Mouse (Mus musculus) Patski (cell line): ENCODE data around the gene Trpv2. TPM values are rescaled to one million over a fixed set of nuclear protein-coding genes. Genes with fewer than 3 reads are reported as not detected.

ENCODE experiments used
- ATAC-seq: fragments of 100-300 bp; one replicate; pipeline ENCODE4 v1.8.0; 2021
- CTCF ChIA-PET: fragments of 350-600 bp; sonication (Branson Sonifier 250); formaldehyde crosslinking; loops from one replicate; lab custom pipeline; 2022; ENCODE audit warnings: inconsistent platforms; lab: Charles Lee
- POLR2A ChIA-PET: fragments of 350-600 bp; sonication (Branson Sonifier 250); formaldehyde crosslinking; loops from one replicate; lab custom pipeline; 2022; ENCODE audit warnings: antibody characterized with exemption, inconsistent platforms; lab: Charles Lee
- DNase-seq: peaks from one replicate; pipeline ENCODE4 v3.0.0-alpha.2; 2011; ENCODE audit warnings: low read depth, low spot score
- H3K27me3 ChIP-seq: fragments of 371-371 bp; one replicate; pipeline ENCODE4 v1.5.1; 2021
- CTCF ChIP-seq: fragments of 100-300 bp; IDR thresholded peaks from one replicate; pipeline ENCODE4 v1.5.1; 2021
- in situ Hi-C: fragments of 300-500 bp; cut with MboI; formaldehyde crosslinking; loops from 3 replicates; pipeline ENCODE4 v1.11.1; 2018; ENCODE audit warnings: low pct_unique_long_range_greater_than_20kb, mixed read lengths
- polyA plus RNA-seq: library from polyadenylated mRNA; unstranded; gene quantifications from one replicate; pipeline ENCODE4 v1.2.3, GENCODE M21; 2021

Gene Trpv2
- polyA plus RNA-seq, 1 experiment from 2014 or later: 0.04 TPM

DNA sequence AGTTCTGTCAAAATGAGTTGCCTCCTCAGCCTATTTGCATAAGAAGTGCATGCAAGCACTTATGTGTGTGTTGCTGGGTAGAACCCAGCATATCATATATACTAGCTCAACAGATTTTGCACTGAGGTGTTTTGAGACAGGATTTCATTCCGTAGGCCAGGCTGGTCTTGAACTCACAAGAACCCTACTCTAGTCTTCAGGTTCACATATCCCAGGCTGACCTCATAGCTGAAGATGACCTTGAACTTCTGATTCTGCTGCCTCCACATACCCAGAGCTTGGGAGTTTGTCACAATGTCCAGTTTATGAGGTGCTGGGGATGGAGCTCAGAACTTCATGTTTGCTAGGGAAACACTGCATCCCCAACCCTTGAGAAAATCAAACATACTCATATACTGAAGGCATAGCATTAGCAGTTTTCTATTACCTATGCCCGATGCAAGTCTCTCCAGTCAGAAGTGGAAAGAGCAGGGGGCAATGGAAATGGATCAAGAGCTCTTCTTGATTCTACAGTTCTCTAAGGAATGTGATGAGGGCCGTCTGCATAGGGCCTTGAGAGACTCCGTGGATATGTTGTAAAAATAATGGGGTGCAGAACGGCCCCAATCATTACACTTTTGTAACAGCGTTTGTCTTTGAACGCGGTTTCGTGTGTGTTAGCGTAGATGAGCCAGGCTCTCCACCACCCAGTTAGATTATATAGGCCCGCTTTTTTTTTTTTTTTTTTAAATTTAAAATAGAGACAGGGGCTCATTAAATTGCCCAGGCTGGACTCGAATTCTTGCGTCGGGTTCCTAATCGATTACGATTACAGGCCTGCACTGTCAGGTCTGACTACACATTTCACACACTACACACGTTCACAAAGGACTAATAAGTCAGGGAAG, 27.7 kb downstream of the Trpv2 start:
- in situ Hi-C loops: no loop called here
- ChIA-PET CTCF (interaction anchor here (1.0 to 4.1 kb wide), 4 partner anchors 12 to 73 kb away, joined by 3 to 19 read pairs (median 6); no protein-coding TSS in a partner anchor), POLR2A (interaction anchor here (0.9 to 1.9 kb wide), 6 partner anchors 10 to 146 kb away, joined by 3 to 15 read pairs (median 3); partner anchors contain the start of genes Ncor1 and Ubb)
- ATAC-seq (no peak), DNase-seq (no peak)
- H3K27me3 ChIP-seq: no peaks in the 10 kb centered on the region
- TF ChIP-seq CTCF: no peak

DNA sequence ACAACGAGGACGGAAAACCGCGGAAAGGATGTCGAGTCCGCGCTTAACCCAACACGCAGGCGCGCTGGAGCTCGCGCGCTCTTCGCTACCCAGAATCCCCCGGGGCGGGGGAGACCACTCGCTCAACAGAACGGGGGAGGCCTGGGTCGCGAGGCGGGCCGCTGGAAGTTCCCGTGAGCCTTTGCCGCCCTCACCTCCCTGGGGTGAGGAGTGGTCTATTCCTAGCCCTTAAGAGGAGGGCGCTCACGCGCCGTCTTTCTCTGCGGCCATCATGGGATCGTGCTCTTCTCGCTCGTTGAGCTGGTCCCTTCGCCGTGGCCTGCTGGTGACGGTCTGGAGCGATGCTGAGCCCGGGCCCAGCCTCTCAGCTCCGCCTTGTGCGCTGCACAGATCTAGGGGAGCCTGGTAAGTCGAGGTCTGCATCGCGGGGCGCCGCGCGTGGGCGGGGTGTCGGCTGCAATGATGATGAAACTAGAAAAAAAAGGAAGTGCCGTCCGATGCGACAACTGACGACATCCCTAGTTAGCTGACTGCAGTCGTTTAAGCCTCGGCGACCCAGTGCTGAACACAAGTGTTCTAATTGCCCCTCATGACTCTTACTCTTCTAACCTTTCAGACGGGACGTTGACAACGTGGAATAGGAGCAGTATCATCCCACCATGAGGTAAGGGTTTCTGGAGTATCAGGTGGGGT, 28.5 kb downstream of the Trpv2 start:
- no peaks in the 10 kb centered on the region for H3K27me3 ChIP-seq
- in situ Hi-C loops: no loop called here
- DNase-seq (peak; percentile 76), ATAC-seq (peak; percentile 82)
- POLR2A ChIA-PET: interaction anchor here (0.5 to 2.1 kb wide), 7 partner anchors 11 to 146 kb away, joined by 3 to 15 read pairs (median 3); partner anchors contain the start of genes Ncor1 and Ubb
- TF ChIP-seq CTCF: no peak
- CTCF ChIA-PET: interaction anchor here (1.4 to 4.1 kb wide), 4 partner anchors 11 to 90 kb away, joined by 5 to 19 read pairs (median 10); no protein-coding TSS in a partner anchor

DNA sequence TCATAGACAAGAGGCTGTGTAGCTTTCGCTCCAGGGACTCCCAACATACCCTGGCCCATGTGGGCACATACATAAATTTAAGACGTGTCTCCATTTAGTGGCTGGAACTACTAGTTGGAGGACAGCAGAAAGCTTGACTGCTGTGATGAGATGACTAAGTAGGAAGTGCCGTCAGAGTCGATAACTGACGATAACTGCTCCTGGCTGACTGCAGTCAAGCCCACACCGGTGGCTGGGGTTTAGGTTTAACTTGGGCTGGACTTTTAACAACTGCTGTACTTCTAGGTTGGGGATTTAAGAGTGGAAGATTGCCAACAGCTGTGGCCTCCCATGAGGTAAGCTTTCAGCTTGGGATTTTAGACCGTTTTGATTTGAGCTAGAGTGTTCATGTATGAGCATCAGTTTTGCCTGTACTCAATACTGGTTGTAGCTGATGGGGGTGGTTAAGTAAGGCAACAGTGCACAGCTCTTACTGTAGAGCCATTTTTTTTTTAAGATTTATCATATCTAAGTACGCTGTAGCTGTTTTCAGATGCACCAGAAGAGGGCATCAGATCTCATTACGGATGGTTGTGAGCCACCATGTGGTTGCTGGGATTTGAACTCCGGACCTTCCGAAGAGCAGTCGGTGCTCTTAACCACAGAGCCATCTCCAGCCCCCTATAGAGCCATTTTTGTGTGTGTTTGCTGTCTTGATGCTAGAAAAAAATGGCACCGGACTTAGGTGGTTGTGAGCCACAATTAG, 29.2 kb downstream of the Trpv2 start:
- CTCF ChIA-PET: interaction anchor here (0.8 to 4.1 kb wide), 5 partner anchors 10 to 90 kb away, joined by 4 to 19 read pairs (median 9); no protein-coding TSS in a partner anchor
- in situ Hi-C loops: no loop called here
- H3K27me3 ChIP-seq: no peaks in the 10 kb centered on the region
- POLR2A ChIA-PET: interaction anchor here (0.5 to 2.1 kb wide), 9 partner anchors 11 to 216 kb away, joined by 3 to 15 read pairs (median 3); partner anchors contain the start of genes Ncor1, Trim16 and Ubb
- DNase-seq (no peak), ATAC-seq (peak; percentile 12)
- no peak for TF ChIP-seq CTCF

DNA sequence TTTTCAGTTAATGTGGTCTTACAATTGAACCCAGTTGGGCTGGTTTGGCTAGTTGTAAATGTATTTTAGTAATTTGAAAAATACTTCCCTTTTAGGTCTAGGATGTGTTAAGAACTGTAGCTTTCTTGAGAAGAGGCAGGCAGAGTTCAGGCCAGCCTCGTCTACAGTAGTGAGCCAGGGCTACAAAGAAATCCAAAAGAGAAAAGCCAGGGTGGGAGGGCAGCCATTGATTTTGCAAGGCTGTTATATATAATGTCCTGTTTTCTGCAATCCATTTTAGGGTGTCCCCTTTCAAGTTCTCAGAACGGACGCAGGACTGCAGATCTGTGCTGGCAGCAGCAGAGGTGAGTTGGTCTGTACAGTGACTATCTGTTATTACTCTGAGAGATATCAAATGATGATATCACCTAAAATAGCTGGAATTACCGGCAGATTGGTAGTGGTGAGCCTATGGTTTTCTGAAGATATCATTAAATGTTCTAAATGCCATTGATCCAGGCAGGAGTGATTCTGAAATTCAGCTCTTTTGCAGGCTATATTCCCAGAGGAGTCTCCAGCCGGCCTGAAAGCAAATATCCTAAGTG, 29.9 kb downstream of the Trpv2 start:
- DNase-seq (no peak), ATAC-seq (no peak)
- POLR2A ChIA-PET: interaction anchor here (1.2 to 2.1 kb wide), 2 partner anchors 10 to 71 kb away, joined by 4 to 6 read pairs; no protein-coding TSS in a partner anchor
- TF ChIP-seq CTCF: no peak
- H3K27me3 ChIP-seq: no peaks in the 10 kb centered on the region
- CTCF ChIA-PET: interaction anchor here (0.8 to 2.7 kb wide), 6 partner anchors 9 to 89 kb away, joined by 4 to 11 read pairs (median 4); no protein-coding TSS in a partner anchor
- in situ Hi-C loops: no loop called here

DNA sequence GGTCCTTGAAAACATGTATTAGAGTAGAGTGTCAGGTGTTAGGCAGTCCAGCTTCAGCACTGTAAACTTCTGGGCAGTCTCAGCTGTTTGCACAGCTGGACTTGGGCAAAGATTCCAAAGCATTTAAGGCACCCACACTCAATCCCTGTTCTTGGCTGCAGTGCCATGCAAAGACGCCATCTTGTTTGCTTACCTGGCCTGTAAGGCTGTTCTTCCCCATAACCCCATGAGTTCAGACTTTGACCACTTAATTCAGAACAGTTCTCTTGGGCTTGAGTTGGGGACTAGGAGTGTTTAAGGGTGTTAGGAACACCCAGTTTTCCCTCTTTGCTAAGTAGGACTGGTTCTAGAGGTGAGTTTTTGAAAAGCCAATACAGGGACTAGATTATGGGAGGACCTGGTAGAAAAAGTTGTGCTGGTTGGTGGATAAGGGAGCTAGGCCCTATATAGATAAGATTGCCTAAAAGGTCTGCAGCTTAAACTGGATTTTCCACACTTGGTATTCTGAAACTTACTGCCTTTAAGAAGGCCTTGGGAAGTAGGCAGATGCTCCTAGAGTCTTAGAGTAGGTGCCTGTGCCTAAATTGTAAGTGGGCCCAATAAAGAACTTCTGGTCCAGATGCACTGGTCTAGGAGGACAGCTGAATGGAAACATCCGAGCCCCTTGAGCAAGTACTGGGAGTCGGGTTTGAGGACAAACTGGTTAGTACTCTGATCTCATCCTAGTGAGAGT, 30.8 kb downstream of the Trpv2 start:
- H3K27me3 ChIP-seq: no peaks in the 10 kb centered on the region
- ChIA-PET POLR2A (interaction anchor here (2.1 kb wide), 1 partner anchor 9 kb away, joined by 6 read pairs; no protein-coding TSS in a partner anchor), CTCF (interaction anchor here (1.0 to 2.7 kb wide), 4 partner anchors 9 to 45 kb away, joined by 4 to 11 read pairs (median 5); no protein-coding TSS in a partner anchor)
- DNase-seq (no peak), ATAC-seq (no peak)
- no peak for TF ChIP-seq CTCF
- in situ Hi-C loops: no loop called here

DNA sequence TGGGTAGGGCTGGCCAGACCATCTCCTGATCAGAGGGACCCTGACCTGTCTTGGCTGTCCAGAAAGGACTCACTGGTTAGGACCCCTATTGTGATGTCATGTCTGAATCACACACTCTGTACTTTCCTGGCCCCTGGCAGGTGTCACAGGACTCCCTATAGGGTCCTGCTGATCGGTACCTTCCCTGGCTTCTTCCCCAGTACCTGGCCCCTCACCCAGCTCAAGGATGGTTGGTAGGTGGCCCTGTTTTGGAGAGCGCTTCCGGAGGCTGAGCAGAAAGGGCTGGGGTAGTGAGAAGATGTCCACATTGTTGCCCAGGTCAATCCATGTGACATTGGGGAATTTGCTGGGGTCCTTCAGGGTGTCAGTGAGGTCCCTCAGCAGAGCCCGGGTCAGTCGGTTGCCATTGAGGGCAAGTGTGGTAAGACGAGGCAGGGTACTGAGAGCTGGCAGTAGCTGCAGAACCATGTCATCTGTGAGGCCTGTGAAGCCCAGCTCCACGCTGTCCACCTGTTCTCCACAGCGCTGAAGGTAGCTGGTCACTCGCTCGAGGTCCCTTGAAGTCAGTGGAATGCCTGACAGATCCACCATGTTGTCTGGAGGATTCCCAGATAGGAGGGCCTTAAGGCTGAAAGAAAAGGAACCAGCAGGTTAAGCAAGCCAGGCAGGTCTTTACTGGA, 31.5 kb downstream of the Trpv2 start:
- ChIA-PET POLR2A (interaction anchor here (1.1 kb wide), 1 partner anchor 8 kb away, joined by 3 read pairs; no protein-coding TSS in a partner anchor), CTCF (interaction anchor here (2.3 kb wide), 1 partner anchor 45 kb away, joined by 6 read pairs; no protein-coding TSS in a partner anchor)
- in situ Hi-C loops: no loop called here
- no peak for TF ChIP-seq CTCF
- H3K27me3 ChIP-seq: no peaks in the 10 kb centered on the region
- ATAC-seq (no peak), DNase-seq (no peak)

DNA sequence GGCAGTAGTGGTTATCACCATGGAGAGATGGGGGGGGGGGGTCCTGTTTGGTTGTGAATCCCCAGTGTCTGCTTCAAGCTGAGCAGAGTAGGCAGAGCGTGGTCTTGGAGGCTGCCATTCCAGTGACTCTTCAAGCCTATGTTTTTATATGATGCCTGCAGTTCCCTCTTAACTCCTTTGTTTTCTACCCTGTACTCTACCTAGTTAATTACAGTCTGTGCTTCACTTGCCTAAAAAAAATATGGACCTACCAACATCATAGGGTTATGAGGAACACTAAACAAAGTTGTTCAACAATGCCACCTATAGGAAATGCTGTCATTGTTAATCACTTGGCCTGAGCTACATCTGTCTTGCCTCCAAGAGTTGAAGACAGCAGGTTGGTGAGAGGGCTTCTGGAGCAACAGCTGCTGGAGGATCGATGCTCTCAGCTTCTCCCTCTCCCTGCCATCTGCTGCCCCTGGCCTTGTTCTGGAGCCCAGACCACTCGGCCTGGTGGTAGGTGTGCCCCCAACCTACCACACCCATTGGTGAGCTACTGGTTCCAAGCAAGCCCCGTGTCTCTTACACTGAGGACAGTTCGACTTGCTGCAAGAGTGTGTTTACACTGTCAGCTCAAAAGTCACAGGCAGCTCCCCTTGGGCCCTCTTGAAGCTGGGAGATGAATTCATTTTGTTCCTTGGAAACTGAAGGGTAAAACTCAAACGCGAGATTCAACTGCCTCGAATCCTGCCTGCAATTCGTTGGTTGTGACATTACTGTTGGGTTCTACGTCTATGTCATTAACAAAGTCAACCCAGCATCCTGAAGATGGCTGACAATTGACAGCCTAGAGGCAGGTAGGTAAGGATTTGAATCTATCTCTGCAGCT, 32.2 kb downstream of the Trpv2 start:
- in situ Hi-C loops: no loop called here
- TF ChIP-seq CTCF: no peak
- POLR2A ChIA-PET: interaction anchor here (1.1 kb wide), 1 partner anchor 9 kb away, joined by 3 read pairs; no protein-coding TSS in a partner anchor
- DNase-seq (no peak), ATAC-seq (no peak)
- CTCF ChIA-PET: interaction anchor here (1.3 to 2.3 kb wide), 4 partner anchors 13 to 86 kb away, joined by 3 to 7 read pairs (median 4); no protein-coding TSS in a partner anchor
- no peaks in the 10 kb centered on the region for H3K27me3 ChIP-seq
